Mouse (Mus musculus) lung, postnatal 0 days (tissue): ENCODE data around the gene Cacng8. TPM values are rescaled to one million over a fixed set of nuclear protein-coding genes. Genes with fewer than 3 reads are reported as not detected.

Source experiments
- ATAC-seq: fragments of 200-750 bp; cut with Nextera tagmentation; 2 replicates; pipeline ENCODE4 v1.8.0; 2017; ENCODE audit warnings: moderate library complexity
- DNase-seq: peaks from one replicate; pipeline ENCODE4 v3.0.0-alpha.2; 2016; ENCODE audit warnings: low spot score
- H3K27ac ChIP-seq: fragments of 300-500 bp; sonication (generic); 2 replicates; pipeline ENCODE4 v1.5.1; 2014; ENCODE audit warnings: antibody characterized with exemption, mild to moderate bottlenecking, low read length, mixed read lengths
- H3K27me3 ChIP-seq: fragments of 300-500 bp; sonication (generic); replicated peaks from 2 replicates; pipeline ENCODE4 v1.6.1; 2014; ENCODE audit warnings: low read length, mixed read lengths; ENCODE audit not compliant: insufficient read depth
- H3K36me3 ChIP-seq: fragments of 300-500 bp; sonication (generic); 2 replicates; pipeline ENCODE4 v1.6.1; 2014; ENCODE audit warnings: low read length, mixed read lengths; ENCODE audit not compliant: insufficient read depth
- H3K4me1 ChIP-seq: fragments of 300-500 bp; sonication (generic); 2 replicates; pipeline ENCODE4 v1.6.1; 2014; ENCODE audit warnings: antibody characterized with exemption, low read depth, low read length, mixed read lengths; ENCODE audit not compliant: insufficient read depth
- H3K4me2 ChIP-seq: fragments of 300-500 bp; sonication (generic); replicated peaks from 2 replicates; pipeline ENCODE4 v1.6.1; 2014; ENCODE audit warnings: low read depth, mild to moderate bottlenecking, low read length, moderate library complexity, mixed read lengths
- H3K4me3 ChIP-seq: fragments of 300-500 bp; sonication (generic); 2 replicates; pipeline ENCODE4 v1.5.1; 2014; ENCODE audit warnings: low read depth, low read length
- H3K9ac ChIP-seq: fragments of 300-500 bp; sonication (generic); replicated peaks from 2 replicates; pipeline ENCODE4 v1.6.1; 2014; ENCODE audit warnings: low read depth, mild to moderate bottlenecking
- H3K9me3 ChIP-seq: fragments of 300-500 bp; sonication (generic); 2 replicates; pipeline ENCODE4 v1.6.1; 2016; ENCODE audit warnings: low read length, mixed read lengths
- CTCF ChIP-seq: IDR thresholded peaks from 2 replicates; pipeline ENCODE4 v1.5.1; 2016; ENCODE audit warnings: antibody characterized with exemption, mild to moderate bottlenecking
- EP300 ChIP-seq: IDR thresholded peaks from 2 replicates; pipeline ENCODE4 v1.6.1; 2016; ENCODE audit warnings: antibody characterized with exemption, mild to moderate bottlenecking, control low read depth
- WGBS: fragments of 180-500 bp; shearing (Covaris S2); extraction: QIAGEN DNeasy Blood & Tissue Kit; methylation state at CpG from one replicate; pipeline ENCODE4 v1.1.7; 2014; 5-methylcytosine and 5-hydroxymethylcytosine counted together
- polyA plus RNA-seq: library from polyadenylated mRNA; unstranded; fragments of >200 nt; fragmentation: Nextera tagmentation; extraction: Ambion mirVana; gene quantifications from 2 replicates; pipeline ENCODE4 v1.2.1, GENCODE M21; 2015

The Cacng8 gene
- polyA plus RNA-seq, 1 experiment from 2014 or later, result 0.13 TPM

DNA sequence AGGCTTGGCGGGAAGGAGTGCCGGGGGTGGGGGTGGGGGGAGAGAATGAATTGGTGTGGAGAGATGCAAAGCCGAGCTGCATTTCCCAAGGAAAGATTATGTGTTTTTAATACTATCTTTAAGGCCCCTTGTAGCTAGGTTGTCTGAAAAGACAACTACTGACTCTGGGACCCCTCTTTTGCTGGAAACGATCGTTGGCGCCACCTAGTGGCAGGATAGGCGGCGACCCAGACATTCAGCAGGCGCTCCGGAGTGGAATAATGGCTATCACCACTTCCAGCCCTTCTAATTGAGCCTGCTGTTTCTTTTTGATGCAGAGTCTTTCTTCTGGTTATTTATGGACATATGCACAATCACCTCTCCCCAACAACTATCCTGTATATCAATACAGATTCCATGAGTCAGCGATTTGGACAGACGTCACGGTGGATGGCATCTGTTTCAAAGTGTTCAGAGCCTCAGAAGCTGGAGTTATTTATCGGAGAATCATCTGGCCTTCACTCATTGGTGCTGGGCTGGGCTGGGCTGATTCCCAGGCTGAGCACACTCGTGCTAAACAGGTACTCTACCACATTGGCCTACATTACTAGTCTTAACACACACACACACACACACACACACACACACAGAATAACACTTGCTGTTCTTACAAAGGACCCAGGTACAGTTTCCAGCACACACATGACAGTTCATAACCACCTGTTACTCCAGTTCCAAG is 58.4 kb downstream of the Cacng8 start:
- Histone ChIP-seq H3K4me2 (no peak overlapping the region), H3K27me3 (no peaks in the 10 kb centered on the region), H3K27ac (no peak overlapping the region), H3K4me1 (no peaks in the 10 kb centered on the region), H3K4me3 (no peak overlapping the region), H3K36me3 (no peaks in the 10 kb centered on the region), H3K9me3 (no peaks in the 10 kb centered on the region), H3K9ac (no peak overlapping the region)
- peak; percentile 80 for TF ChIP-seq CTCF
- no peak for TF ChIP-seq EP300
- WGBS, result 22% methylated on average over 15 of the region's 15 CpGs
- DNase-seq (peak; percentile 44), ATAC-seq (no peak)

DNA sequence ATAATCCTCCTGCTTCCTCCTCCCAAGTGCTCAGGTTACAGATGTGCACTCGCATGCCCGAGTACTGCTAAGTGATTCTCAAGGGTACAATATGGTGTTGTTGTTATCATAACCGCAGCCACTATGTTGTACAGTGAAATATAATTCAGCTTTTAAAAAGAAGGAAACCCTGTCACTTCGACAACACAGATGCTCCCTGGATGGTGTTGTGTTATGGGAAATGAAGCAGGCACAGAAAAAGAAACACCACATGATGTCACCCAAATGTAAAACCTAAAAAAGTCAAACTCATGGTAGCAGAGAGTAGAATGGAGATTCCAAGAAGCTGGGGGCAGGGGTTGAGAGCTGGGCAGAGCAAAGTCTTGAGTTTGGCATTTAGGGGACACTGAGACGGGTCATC is 60.2 kb downstream of the Cacng8 start:
- WGBS, result 42% methylated on average over 5 of the region's 5 CpGs
- no peak overlapping the region for H3K4me2 ChIP-seq
- no peaks in the 10 kb centered on the region for H3K27me3 ChIP-seq
- H3K27ac ChIP-seq, result no peak overlapping the region
- ATAC-seq, result no peak
- H3K36me3 ChIP-seq, result no peaks in the 10 kb centered on the region
- no peak overlapping the region for H3K4me3 ChIP-seq
- TF ChIP-seq EP300, result no peak
- TF ChIP-seq CTCF, result no peak
- no peaks in the 10 kb centered on the region for H3K4me1 ChIP-seq
- DNase-seq, result no peak
- no peaks in the 10 kb centered on the region for H3K9me3 ChIP-seq
- no peak overlapping the region for H3K9ac ChIP-seq

DNA sequence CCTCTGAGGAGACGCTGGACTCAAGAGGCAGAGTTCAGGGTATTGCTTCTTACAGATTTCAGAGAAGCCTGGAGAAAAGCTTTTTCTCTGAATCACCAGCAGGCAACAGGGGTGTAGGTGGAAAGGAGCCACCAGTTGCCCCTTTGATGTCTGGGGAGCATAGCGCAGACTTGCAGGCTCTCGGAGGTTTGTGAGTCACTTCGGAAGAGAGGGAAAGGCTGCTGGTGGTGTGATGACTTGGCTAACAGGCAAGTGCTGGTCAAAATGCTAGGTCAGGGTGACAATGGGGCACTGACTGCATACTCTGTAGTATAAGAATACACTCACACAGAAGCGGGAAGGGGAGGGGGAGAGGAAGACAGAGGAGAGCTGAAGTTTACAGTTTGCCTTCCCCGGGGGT is 60.7 kb downstream of the Cacng8 start:
- Histone ChIP-seq H3K9ac (no peak overlapping the region), H3K36me3 (no peaks in the 10 kb centered on the region), H3K4me3 (no peak overlapping the region), H3K27me3 (no peaks in the 10 kb centered on the region), H3K4me2 (no peak overlapping the region), H3K27ac (no peak overlapping the region), H3K9me3 (no peaks in the 10 kb centered on the region), H3K4me1 (no peaks in the 10 kb centered on the region)
- DNase-seq (no peak), ATAC-seq (no peak)
- 21% methylated on average over 6 of the region's 6 CpGs for WGBS
- TF ChIP-seq EP300 (no peak), CTCF (no peak)

DNA sequence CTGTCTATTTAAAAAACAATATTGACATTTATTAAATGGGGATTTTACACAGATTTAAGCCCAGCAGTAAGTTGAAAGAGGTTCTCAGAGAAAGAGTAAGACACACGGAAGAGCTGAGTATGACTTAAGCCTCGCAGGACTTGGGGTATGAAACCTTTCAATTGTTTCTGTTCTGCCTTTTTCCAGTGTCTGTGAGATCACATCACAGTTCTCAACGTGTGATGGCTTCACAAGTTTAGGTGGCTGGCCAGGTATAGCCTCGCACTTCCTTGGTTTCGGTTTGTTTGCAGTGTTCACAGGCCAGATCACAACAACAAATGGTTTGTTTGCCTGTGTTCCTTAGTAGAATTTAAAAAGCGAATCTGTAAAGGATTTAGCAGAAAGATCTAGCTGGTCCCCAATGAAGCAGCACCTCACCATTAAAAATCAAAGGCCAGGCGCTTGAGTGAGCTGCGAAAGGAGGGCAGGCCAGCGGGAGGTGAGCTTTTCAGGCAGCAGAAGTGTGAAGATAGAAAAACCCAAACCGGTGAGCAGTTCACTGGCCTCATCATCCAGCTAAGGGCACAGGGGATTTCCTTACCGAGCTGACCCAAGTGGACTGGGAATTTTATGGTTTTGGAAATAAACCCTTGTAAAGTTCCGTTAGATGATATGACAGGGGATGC is 62.5 kb downstream of the Cacng8 start:
- 34% methylated on average over 12 of the region's 12 CpGs for WGBS
- Histone ChIP-seq H3K4me2 (no peak overlapping the region), H3K9ac (no peak overlapping the region), H3K36me3 (no peaks in the 10 kb centered on the region), H3K4me3 (no peak overlapping the region), H3K27ac (no peak overlapping the region), H3K9me3 (no peaks in the 10 kb centered on the region), H3K4me1 (no peaks in the 10 kb centered on the region), H3K27me3 (no peaks in the 10 kb centered on the region)
- ATAC-seq (no peak), DNase-seq (no peak)
- TF ChIP-seq CTCF, result no peak
- no peak for TF ChIP-seq EP300

DNA sequence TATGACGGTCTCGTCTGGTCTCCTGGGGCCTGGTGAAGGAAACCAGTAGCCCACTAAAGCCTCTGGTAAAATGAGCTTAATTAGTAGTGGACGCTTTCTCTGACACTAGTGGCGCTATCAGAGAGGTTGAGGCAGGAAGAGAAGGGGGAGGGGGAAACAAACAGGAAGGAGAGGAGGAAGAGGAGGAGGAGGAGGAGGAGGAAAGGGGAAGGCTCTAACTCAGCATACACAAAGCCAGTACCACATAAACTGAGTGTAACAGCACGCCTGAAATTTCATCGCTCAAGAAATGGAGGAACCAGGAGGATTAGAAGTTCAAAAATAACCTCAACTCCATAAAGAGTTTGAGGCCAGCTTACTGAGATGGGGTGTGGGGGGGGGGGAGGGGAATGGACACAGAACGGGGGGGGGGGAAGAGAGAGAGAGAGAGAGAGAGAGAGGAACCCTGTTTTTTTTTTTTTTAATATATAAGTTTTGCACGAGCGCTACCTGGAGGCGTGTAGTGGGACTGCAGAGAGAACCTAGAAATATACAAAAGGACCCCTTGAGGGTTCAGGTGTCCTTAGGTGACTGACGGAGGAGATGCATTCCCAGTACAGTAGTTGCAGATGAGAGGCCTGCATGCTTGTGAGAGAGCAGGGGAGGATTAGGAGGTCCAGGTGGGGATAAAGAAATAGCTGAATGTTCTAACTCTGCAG is 63.2 kb downstream of the Cacng8 start:
- no peaks in the 10 kb centered on the region for H3K9me3 ChIP-seq
- no peaks in the 10 kb centered on the region for H3K36me3 ChIP-seq
- ATAC-seq (no peak), DNase-seq (no peak)
- TF ChIP-seq CTCF (no peak; the same call in 1 of the 2 replicates), EP300 (no peak)
- H3K9ac ChIP-seq, result no peak overlapping the region
- no peak overlapping the region for H3K4me2 ChIP-seq
- no peak overlapping the region for H3K27ac ChIP-seq
- 41% methylated on average over 10 of the region's 11 CpGs for WGBS
- no peaks in the 10 kb centered on the region for H3K4me1 ChIP-seq
- no peak overlapping the region for H3K4me3 ChIP-seq
- H3K27me3 ChIP-seq, result no peaks in the 10 kb centered on the region

DNA sequence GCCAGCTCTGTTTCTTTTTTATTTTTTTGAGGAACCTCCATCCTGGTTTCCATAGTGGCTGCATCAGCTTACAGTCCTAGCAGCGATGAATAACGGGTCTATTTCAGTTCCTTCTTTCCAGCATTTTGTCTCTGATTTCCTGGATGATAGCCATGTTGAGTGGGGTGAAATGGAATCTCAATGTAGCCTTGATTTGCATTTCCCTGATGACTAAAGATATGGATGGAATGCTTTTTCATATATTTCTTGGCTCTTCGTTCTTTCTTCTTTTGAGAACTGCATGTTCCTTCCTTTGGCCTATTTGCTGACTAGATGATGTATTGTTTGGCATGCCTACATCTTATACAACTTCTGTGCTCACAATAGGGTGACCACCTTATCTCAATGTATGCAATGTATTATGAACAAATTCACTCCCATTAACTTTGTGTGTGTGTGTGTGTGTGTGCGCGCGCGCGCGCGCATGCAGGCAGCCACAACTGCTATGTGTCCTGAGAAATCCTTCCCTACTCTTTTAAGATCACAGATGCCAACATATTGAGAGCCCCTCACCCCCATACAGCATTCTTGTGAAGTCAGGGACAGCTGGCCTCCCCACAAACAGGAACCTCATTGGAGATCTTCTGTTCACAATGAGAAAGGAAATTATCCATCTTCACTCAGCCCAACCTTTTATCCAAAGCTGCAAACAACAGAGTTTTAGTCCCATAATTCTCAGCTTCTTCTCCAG is 66.8 kb downstream of the Cacng8 start:
- Histone ChIP-seq H3K27ac (no peak overlapping the region), H3K9me3 (no peaks in the 10 kb centered on the region), H3K4me1 (no peaks in the 10 kb centered on the region), H3K27me3 (no peaks in the 10 kb centered on the region), H3K4me3 (no peak overlapping the region), H3K9ac (no peak overlapping the region), H3K4me2 (no peak overlapping the region), H3K36me3 (no peaks in the 10 kb centered on the region)
- DNase-seq, result no peak
- TF ChIP-seq CTCF (no peak), EP300 (no peak)
- no peak for ATAC-seq
- 89% methylated on average over 10 of the region's 10 CpGs for WGBS
